Mouse (Mus musculus) G1E (cell line): Measurements from ENCODE around the gene Nckap5.

ENCODE experiments used
- CTCF ChIP-seq: IDR thresholded peaks from 2 replicates; pipeline ENCODE4 v1.5.1; 2012; ENCODE audit warnings: low read depth, low read length, inconsistent platforms, mixed read lengths
- GATA1 ChIP-seq: IDR thresholded peaks from 2 replicates; pipeline ENCODE4 v1.6.1; 2012; ENCODE audit warnings: borderline replicate concordance, low read length, inconsistent platforms, mixed read lengths
- GATA2 ChIP-seq: IDR thresholded peaks from 2 replicates; pipeline ENCODE4 v1.6.1; 2012; ENCODE audit warnings: low read depth, low read length, inconsistent platforms, borderline replicate concordance
- POLR2AphosphoS5 ChIP-seq: IDR thresholded peaks from 2 replicates; pipeline ENCODE4 v1.6.1; 2012; ENCODE audit warnings: low read depth, low read length, inconsistent platforms; ENCODE audit not compliant: insufficient replicate concordance

GRCm38 (mm10) chr1:126650806-126651205, 179.8 kb downstream of the Nckap5 start:
- TF ChIP-seq CTCF (no peak), GATA2 (no peak), POLR2AphosphoS5 (no peak), GATA1 (no peak)
